Mouse (Mus musculus) limb, embryonic 14.5 days (tissue): ENCODE measurements around the gene Bid. TPM values are rescaled to one million over a fixed set of nuclear protein-coding genes. Genes with fewer than 3 reads are reported as not detected.
"Not testable (repeated sequence)": the region's sequence is repeated elsewhere in the genome, so short reads cannot be mapped to it uniquely, and the experiment has no call there.

Experiments used
- ATAC-seq: fragments of 200-750 bp; cut with Nextera tagmentation; 2 replicates; pipeline ENCODE4 v1.8.0; 2017; ENCODE audit warnings: low read depth, moderate number of reproducible peaks, moderate TSS enrichment; ENCODE audit not compliant: low FRiP score
- DNase-seq: peaks from one replicate; pipeline ENCODE4 v3.0.0-alpha.2; 2015; ENCODE audit warnings: low spot score
- H3K27ac ChIP-seq: fragments of 300-500 bp; sonication (generic); replicated peaks from 2 replicates; pipeline ENCODE4 v1.5.1; 2014; ENCODE audit warnings: low read depth, mild to moderate bottlenecking, low read length, moderate library complexity, mixed read lengths
- H3K27me3 ChIP-seq: fragments of 300-500 bp; sonication (generic); 2 replicates; pipeline ENCODE4 v1.6.1; 2014; ENCODE audit warnings: low read length, mixed read lengths; ENCODE audit not compliant: control insufficient read depth, insufficient read depth
- H3K36me3 ChIP-seq: fragments of 300-500 bp; sonication (generic); 2 replicates; pipeline ENCODE4 v1.6.1; 2014; ENCODE audit warnings: mild to moderate bottlenecking, low read length, moderate library complexity, mixed read lengths; ENCODE audit not compliant: control insufficient read depth, insufficient read depth
- H3K4me1 ChIP-seq: fragments of 300-500 bp; sonication (generic); 2 replicates; pipeline ENCODE4 v1.6.1; 2014; ENCODE audit warnings: antibody characterized with exemption, low read length, mixed read lengths; ENCODE audit not compliant: control insufficient read depth, insufficient read depth
- H3K4me2 ChIP-seq: fragments of 300-500 bp; sonication (generic); replicated peaks from 2 replicates; pipeline ENCODE4 v1.6.1; 2014; ENCODE audit warnings: low read depth, mild to moderate bottlenecking, low read length, moderate library complexity; ENCODE audit not compliant: severe bottlenecking
- H3K4me3 ChIP-seq: fragments of 300-500 bp; sonication (generic); replicated peaks from 2 replicates; pipeline ENCODE4 v1.5.1; 2014; ENCODE audit warnings: low read length
- H3K9ac ChIP-seq: fragments of 300-500 bp; sonication (generic); 2 replicates; pipeline ENCODE4 v1.6.1; 2014; ENCODE audit warnings: mild to moderate bottlenecking, low read depth, low read length, moderate library complexity; ENCODE audit not compliant: severe bottlenecking
- H3K9me3 ChIP-seq: fragments of 300-500 bp; sonication (generic); 2 replicates; pipeline ENCODE4 v1.6.1; 2016; ENCODE audit warnings: low read length; ENCODE audit not compliant: control insufficient read depth
- POLR2A ChIP-seq: fragments of 200-500 bp; IDR thresholded peaks from 2 replicates; pipeline ENCODE4 v1.8.0; 2012; ENCODE audit warnings: inconsistent platforms, mild to moderate bottlenecking, moderate library complexity, borderline replicate concordance; ENCODE audit not compliant: insufficient read depth, insufficient read length; ENCODE audit errors: extremely low read depth
- WGBS: fragments of 180-500 bp; shearing (Covaris S2); extraction: QIAGEN DNeasy Blood & Tissue Kit; methylation state at CpG from one replicate; pipeline ENCODE4 v1.1.7; 2014; 5-methylcytosine and 5-hydroxymethylcytosine counted together
- polyA plus RNA-seq, 2 experiments: library from polyadenylated mRNA; depleted of rRNA in 1 of 2; stranded (reverse) in 1 of 2; unstranded in 1 of 2; fragments of >200 nt; fragmentation: Nextera tagmentation in 1 of 2; extraction: Ambion mirVana in 1 of 2; gene quantifications; 2 replicates each; pipeline versions ENCODE4 v1.2.1 to v1.2.3; 2012 to 2014

Bid gene
- polyA plus RNA-seq, 2 experiments = 11.1 to 18.2 TPM

GRCm38 (mm10) chr6:120909501-120909900 is 7.2 kb downstream of the Bid start:
- 73% methylated on average over 3 of the region's 3 CpGs for WGBS
- no peak for TF ChIP-seq POLR2A
- Histone ChIP-seq H3K9ac (no peak overlapping the region), H3K9me3 (no peaks in the 10 kb centered on the region), H3K27ac (no peak overlapping the region), H3K4me2 (no peak overlapping the region), H3K4me3 (no peak overlapping the region), H3K4me1 (no peaks in the 10 kb centered on the region), H3K27me3 (no peaks in the 10 kb centered on the region), H3K36me3 (no peaks in the 10 kb centered on the region)
- ATAC-seq = no peak
- no peak for DNase-seq

GRCm38 (mm10) chr6:120907876-120908597 is 8.6 kb downstream of the Bid start:
- H3K4me1 ChIP-seq, H3K27ac ChIP-seq, H3K4me2 ChIP-seq, DNase-seq, ATAC-seq, H3K4me3 ChIP-seq, H3K9me3 ChIP-seq, H3K9ac ChIP-seq, H3K36me3 ChIP-seq, H3K27me3 ChIP-seq: not testable (repeated sequence)
- WGBS = 88% methylated on average over 9 of the region's 10 CpGs

- TF ChIP-seq POLR2A = no peak
- Histone ChIP-seq H3K4me3 (no peak overlapping the region), H3K4me1 (no peaks in the 10 kb centered on the region), H3K4me2 (no peak overlapping the region), H3K9me3 (no peaks in the 10 kb centered on the region), H3K27ac (no peak overlapping the region), H3K36me3 (no peaks in the 10 kb centered on the region), H3K27me3 (no peaks in the 10 kb centered on the region), H3K9ac (no peak overlapping the region)
- no peak for DNase-seq
- ATAC-seq = no peak
- 92% methylated on average over 6 of the region's 6 CpGs for WGBS
Measured at GRCm38 (mm10) chr6:120906521-120906920, 10.1 kb downstream of the Bid start.

GRCm38 (mm10) chr6:120905111-120905510 is 11.5 kb downstream of the Bid start:
- TF ChIP-seq POLR2A = no peak

GRCm38 (mm10) chr6:120903961-120904360 is 12.7 kb downstream of the Bid start:
- 84% methylated on average over 11 of the region's 11 CpGs for WGBS
- ATAC-seq (no peak), DNase-seq (no peak)
- H3K4me3 ChIP-seq = no peak overlapping the region
- H3K27me3 ChIP-seq = no peaks in the 10 kb centered on the region
- no peaks in the 10 kb centered on the region for H3K9me3 ChIP-seq
- H3K9ac ChIP-seq = no peak overlapping the region
- H3K4me1 ChIP-seq = no peaks in the 10 kb centered on the region
- TF ChIP-seq POLR2A = no peak
- H3K36me3 ChIP-seq = no peaks in the 10 kb centered on the region
- H3K27ac ChIP-seq = no peak overlapping the region
- no peak overlapping the region for H3K4me2 ChIP-seq

More at GRCm38 (mm10) chr6:120905111-120905510, 11.5 kb downstream of the Bid start:
- no peaks in the 10 kb centered on the region for H3K4me1 ChIP-seq
- 88% methylated on average over 5 of the region's 5 CpGs for WGBS
- DNase-seq (no peak), ATAC-seq (no peak)
- no peaks in the 10 kb centered on the region for H3K9me3 ChIP-seq
- H3K9ac ChIP-seq = no peak overlapping the region
- H3K4me3 ChIP-seq = no peak overlapping the region
- no peak overlapping the region for H3K4me2 ChIP-seq
- no peaks in the 10 kb centered on the region for H3K27me3 ChIP-seq
- no peaks in the 10 kb centered on the region for H3K36me3 ChIP-seq
- no peak overlapping the region for H3K27ac ChIP-seq
